Mouse (Mus musculus): ENCODE data around the gene Rassf2.

GRCm38 (mm10) chr2:131982546-131983196, 47.4 kb downstream of the Rassf2 start:
- TF ChIP-seq CTCF (IDR thresholded peaks at IDR 0.05; ENCODE audit: extremely low read depth, insufficient read length, insufficient replicate concordance, low read depth, low read length) (peak; percentile 61; the same call in 1 of the 2 replicates), POLR2A (IDR thresholded peaks at IDR 0.05; ENCODE audit: low read depth, low read length) (no peak)
